Mouse (Mus musculus) kidney, postnatal 0 days (tissue): ENCODE data around the gene Ankrd45. TPM values are rescaled to one million over a fixed set of nuclear protein-coding genes. Genes with fewer than 3 reads are reported as not detected.

Source experiments
- ATAC-seq: fragments of 200-750 bp; cut with Nextera tagmentation; replicated peaks from 2 replicates; pipeline ENCODE4 v1.8.0; 2017; ENCODE audit warnings: low read depth, moderate number of reproducible peaks, moderate TSS enrichment, moderate library complexity; ENCODE audit not compliant: low FRiP score
- DNase-seq: peaks from one replicate; pipeline ENCODE4 v3.0.0-alpha.2; 2016; ENCODE audit warnings: low spot score
- H3K27ac ChIP-seq: fragments of 300-500 bp; sonication (generic); 2 replicates; pipeline ENCODE4 v1.5.1; 2014; ENCODE audit warnings: mild to moderate bottlenecking
- H3K27me3 ChIP-seq: fragments of 300-500 bp; sonication (generic); 2 replicates; pipeline ENCODE4 v1.6.1; 2014; ENCODE audit warnings: low read length, mixed read lengths; ENCODE audit not compliant: insufficient read depth
- H3K36me3 ChIP-seq: fragments of 300-500 bp; sonication (generic); 2 replicates; pipeline ENCODE4 v1.6.1; 2014; ENCODE audit warnings: low read length, mixed read lengths; ENCODE audit not compliant: insufficient read depth
- H3K4me1 ChIP-seq: fragments of 300-500 bp; sonication (generic); replicated peaks from 2 replicates; pipeline ENCODE4 v1.6.1; 2014; ENCODE audit warnings: antibody characterized with exemption, low read length, mixed read lengths; ENCODE audit not compliant: insufficient read depth
- H3K4me2 ChIP-seq: fragments of 300-500 bp; sonication (generic); 2 replicates; pipeline ENCODE4 v1.6.1; 2014; ENCODE audit warnings: mild to moderate bottlenecking, low read length, moderate library complexity, mixed read lengths
- H3K4me3 ChIP-seq: fragments of 300-500 bp; sonication (generic); replicated peaks from 2 replicates; pipeline ENCODE4 v1.5.1; 2014; ENCODE audit warnings: low read depth, low read length
- H3K9ac ChIP-seq: fragments of 300-500 bp; sonication (generic); 2 replicates; pipeline ENCODE4 v1.6.1; 2014; ENCODE audit warnings: low read depth, low read length
- H3K9me3 ChIP-seq: fragments of 300-500 bp; sonication (generic); replicated peaks from 2 replicates; pipeline ENCODE4 v1.6.1; 2016; ENCODE audit warnings: low read length, inconsistent platforms, mixed read lengths
- CTCF ChIP-seq: IDR thresholded peaks from 2 replicates; pipeline ENCODE4 v1.5.1; 2016; ENCODE audit warnings: antibody characterized with exemption, low read depth, mild to moderate bottlenecking, moderate library complexity
- WGBS: fragments of 180-500 bp; shearing (Covaris S2); extraction: QIAGEN DNeasy Blood & Tissue Kit; methylation state at CpG from one replicate; pipeline ENCODE4 v1.1.7; 2014; 5-methylcytosine and 5-hydroxymethylcytosine counted together
- polyA plus RNA-seq: library from polyadenylated mRNA; unstranded; fragments of >200 nt; fragmentation: Nextera tagmentation; extraction: Ambion mirVana; gene quantifications from 2 replicates; pipeline ENCODE4 v1.2.1, GENCODE M21; 2015

Gene Ankrd45
- 4.5 and 4.8 TPM in 2 replicates for polyA plus RNA-seq

- H3K27ac ChIP-seq = no peak within 1 kb of the TSS
- DNase-seq = peak; percentile 64
- H3K36me3 ChIP-seq = no peaks in the 10 kb centered on the region
- TF ChIP-seq CTCF = no peak
- ATAC-seq = peak; percentile 91
- no peaks in the 10 kb centered on the region; the same call in 1 of the 2 replicates for H3K4me1 ChIP-seq
- no peaks in the 10 kb centered on the region for H3K27me3 ChIP-seq
- no peaks in the 10 kb centered on the region for H3K9me3 ChIP-seq
- H3K4me3 ChIP-seq = peak within 1 kb of the TSS; percentile 41
- peak within 1 kb of the TSS; percentile 69 for H3K4me2 ChIP-seq
- H3K9ac ChIP-seq = peak within 1 kb of the TSS; percentile 57; the same call in 1 of the 2 replicates
- 3% methylated on average over 33 of the region's 33 CpGs for WGBS
Measured at GRCm38 (mm10) chr1:161142531-161143159, at the start of gene Ankrd45. Ankrd45 (plus strand) TSS chr1:161142691.

GRCm38 (mm10) chr1:161099721-161100405, 42.6 kb upstream of the Ankrd45 start:
- no peaks in the 10 kb centered on the region for H3K9me3 ChIP-seq
- TF ChIP-seq CTCF = no peak
- H3K4me3 ChIP-seq = no peak overlapping the region
- no peak overlapping the region for H3K27ac ChIP-seq
- 96% methylated on average over 4 of the region's 4 CpGs for WGBS
- no peak for DNase-seq
- H3K4me1 ChIP-seq = no peaks in the 10 kb centered on the region
- H3K36me3 ChIP-seq = peaks cover 16% of the 10 kb centered on the region; the same call in 1 of the 2 replicates
- ATAC-seq = no peak
- H3K4me2 ChIP-seq = no peak overlapping the region
- H3K27me3 ChIP-seq = no peaks in the 10 kb centered on the region
- no peak overlapping the region for H3K9ac ChIP-seq

GRCm38 (mm10) chr1:161103842-161104241, 38.6 kb upstream of the Ankrd45 start:
- Histone ChIP-seq H3K4me2 (no peak overlapping the region), H3K27ac (no peak overlapping the region), H3K27me3 (no peaks in the 10 kb centered on the region), H3K9me3 (no peaks in the 10 kb centered on the region), H3K4me1 (no peaks in the 10 kb centered on the region), H3K4me3 (no peak overlapping the region), H3K36me3 (peaks cover 16% of the 10 kb centered on the region; the same call in 1 of the 2 replicates), H3K9ac (no peak overlapping the region)
- ATAC-seq (no peak), DNase-seq (no peak)
- TF ChIP-seq CTCF = no peak
- WGBS = 67% methylated on average over 1 of the region's 1 CpGs

- no peak for DNase-seq
- TF ChIP-seq CTCF = no peak
- WGBS = 86% methylated on average over 8 of the region's 8 CpGs
Measured at GRCm38 (mm10) chr1:161109216-161109615, 33.3 kb upstream of the Ankrd45 start.

GRCm38 (mm10) chr1:161114591-161114990, 27.9 kb upstream of the Ankrd45 start:
- ATAC-seq = no peak

More at GRCm38 (mm10) chr1:161109216-161109615, 33.3 kb upstream of the Ankrd45 start:
- ATAC-seq = no peak
- Histone ChIP-seq H3K36me3 (peaks cover 12% of the 10 kb centered on the region), H3K4me3 (no peak overlapping the region), H3K4me2 (no peak overlapping the region), H3K27ac (no peak overlapping the region), H3K9ac (no peak overlapping the region), H3K9me3 (no peaks in the 10 kb centered on the region), H3K4me1 (no peaks in the 10 kb centered on the region), H3K27me3 (no peaks in the 10 kb centered on the region)

GRCm38 (mm10) chr1:161122661-161123418, 19.7 kb upstream of the Ankrd45 start:
- TF ChIP-seq CTCF = no peak
- Histone ChIP-seq H3K4me3 (no peak overlapping the region), H3K9ac (no peak overlapping the region), H3K27ac (no peak overlapping the region), H3K4me2 (no peak overlapping the region), H3K4me1 (no peaks in the 10 kb centered on the region), H3K9me3 (no peaks in the 10 kb centered on the region), H3K27me3 (no peaks in the 10 kb centered on the region), H3K36me3 (no peaks in the 10 kb centered on the region)
- DNase-seq (no peak), ATAC-seq (no peak)
- WGBS = 84% methylated on average over 10 of the region's 10 CpGs

More at GRCm38 (mm10) chr1:161114591-161114990, 27.9 kb upstream of the Ankrd45 start:
- no peak for TF ChIP-seq CTCF
- H3K4me1 ChIP-seq = no peaks in the 10 kb centered on the region
- no peak overlapping the region for H3K4me3 ChIP-seq
- H3K9me3 ChIP-seq = no peaks in the 10 kb centered on the region
- no peaks in the 10 kb centered on the region for H3K36me3 ChIP-seq
- H3K27ac ChIP-seq = peak overlapping the region; percentile 39; the same call in 1 of the 2 replicates
- no peak overlapping the region for H3K9ac ChIP-seq
- H3K4me2 ChIP-seq = no peak overlapping the region
- H3K27me3 ChIP-seq = no peaks in the 10 kb centered on the region
- peak; percentile 78 for DNase-seq
